Mouse (Mus musculus) CH12.LX (cell line): ENCODE results near the gene Tbx21.

Source experiments
- BHLHE40 ChIP-seq: IDR thresholded peaks from 2 replicates; pipeline ENCODE4 v1.6.1; 2011; ENCODE audit warnings: mild to moderate bottlenecking, low read depth, low read length, improper control_type of control experiment
- CHD1 ChIP-seq: IDR thresholded peaks from 2 replicates; pipeline ENCODE4 v1.6.1; 2012; ENCODE audit warnings: low read depth, low read length, improper control_type of control experiment, inconsistent platforms
- CTCF ChIP-seq, 2 experiments: IDR thresholded peaks in 1 of 2; conservative IDR thresholded peaks in 1 of 2; 2 replicates each; pipeline ENCODE4 v1.5.1; 2011 to 2012; ENCODE audit warnings: low read depth in 2 of 2, low read length in 2 of 2, improper control_type of control experiment in 1 of 2, inconsistent platforms in 1 of 2, mild to moderate bottlenecking in 1 of 2, moderate library complexity in 1 of 2
- EP300 ChIP-seq: IDR thresholded peaks from 2 replicates; pipeline ENCODE4 v1.6.1; 2011; ENCODE audit warnings: low read length, improper control_type of control experiment
- HCFC1 ChIP-seq: IDR thresholded peaks from 2 replicates; pipeline ENCODE4 v1.6.1; 2012; ENCODE audit warnings: low read depth, mild to moderate bottlenecking, inconsistent platforms, low read length, improper control_type of control experiment
- JUND ChIP-seq: conservative IDR thresholded peaks from 2 replicates; pipeline ENCODE4 v1.6.1; 2011; ENCODE audit warnings: low read depth, low read length, improper control_type of control experiment
- MAFK ChIP-seq: IDR thresholded peaks from 2 replicates; pipeline ENCODE4 v1.6.1; 2011; ENCODE audit warnings: low read length, improper control_type of control experiment; ENCODE audit not compliant: insufficient replicate concordance
- POLR2A ChIP-seq: IDR thresholded peaks from 2 replicates; pipeline ENCODE4 v1.6.1; 2011; ENCODE audit warnings: low read depth, mild to moderate bottlenecking, improper control_type of control experiment, low read length
- POLR2AphosphoS2 ChIP-seq: IDR thresholded peaks from 2 replicates; pipeline ENCODE4 v1.6.1; 2011; ENCODE audit warnings: low read depth, low read length, improper control_type of control experiment
- ZKSCAN1 ChIP-seq: IDR thresholded peaks from 2 replicates; pipeline ENCODE4 v1.6.1; 2012; ENCODE audit warnings: low read depth, inconsistent platforms, low read length, improper control_type of control experiment, borderline replicate concordance
- ZNF384 ChIP-seq: IDR thresholded peaks from 2 replicates; pipeline ENCODE4 v1.6.1; 2012; ENCODE audit warnings: low read depth, low read length, improper control_type of control experiment, inconsistent platforms

DNA sequence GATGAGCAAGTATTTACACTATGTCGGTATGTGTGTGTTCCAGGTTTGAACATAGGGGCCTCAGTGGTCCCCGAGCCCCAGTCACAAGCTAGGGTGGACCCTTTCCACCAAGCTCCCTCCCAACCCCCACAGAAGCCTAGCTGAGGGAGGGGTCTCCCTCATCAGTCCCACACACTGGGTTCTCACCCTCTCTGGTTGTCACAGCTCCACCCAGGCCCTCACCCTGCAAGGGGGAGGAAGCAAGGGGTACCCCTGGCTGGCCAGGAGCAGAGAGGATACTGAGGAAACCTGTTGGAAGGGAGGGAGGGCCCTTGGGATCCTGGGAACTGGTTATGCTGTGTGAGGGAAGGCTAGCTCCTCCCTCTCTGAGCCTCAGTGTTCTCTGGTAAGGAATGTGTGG is 30.2 kb upstream of the Tbx21 start:
- TF ChIP-seq EP300 (no peak), POLR2A (no peak), ZKSCAN1 (no peak), BHLHE40 (no peak), CTCF (conservative IDR thresholded peaks at IDR 0.05 in 1 of 2, IDR thresholded peaks at IDR 0.05 in 1 of 2; ENCODE audit: low read depth in 2 of 2, low read length in 2 of 2) (no peak), POLR2AphosphoS2 (no peak), CHD1 (no peak), HCFC1 (no peak), ZNF384 (no peak), MAFK (no peak), JUND (no peak)
